Mouse (Mus musculus): ENCODE results near the gene 2210016F16Rik.
"Not testable (repeated sequence)": the region's sequence is repeated elsewhere in the genome, so short reads cannot be mapped to it uniquely, and the experiment has no call there.

The 2210016F16Rik gene

DNA sequence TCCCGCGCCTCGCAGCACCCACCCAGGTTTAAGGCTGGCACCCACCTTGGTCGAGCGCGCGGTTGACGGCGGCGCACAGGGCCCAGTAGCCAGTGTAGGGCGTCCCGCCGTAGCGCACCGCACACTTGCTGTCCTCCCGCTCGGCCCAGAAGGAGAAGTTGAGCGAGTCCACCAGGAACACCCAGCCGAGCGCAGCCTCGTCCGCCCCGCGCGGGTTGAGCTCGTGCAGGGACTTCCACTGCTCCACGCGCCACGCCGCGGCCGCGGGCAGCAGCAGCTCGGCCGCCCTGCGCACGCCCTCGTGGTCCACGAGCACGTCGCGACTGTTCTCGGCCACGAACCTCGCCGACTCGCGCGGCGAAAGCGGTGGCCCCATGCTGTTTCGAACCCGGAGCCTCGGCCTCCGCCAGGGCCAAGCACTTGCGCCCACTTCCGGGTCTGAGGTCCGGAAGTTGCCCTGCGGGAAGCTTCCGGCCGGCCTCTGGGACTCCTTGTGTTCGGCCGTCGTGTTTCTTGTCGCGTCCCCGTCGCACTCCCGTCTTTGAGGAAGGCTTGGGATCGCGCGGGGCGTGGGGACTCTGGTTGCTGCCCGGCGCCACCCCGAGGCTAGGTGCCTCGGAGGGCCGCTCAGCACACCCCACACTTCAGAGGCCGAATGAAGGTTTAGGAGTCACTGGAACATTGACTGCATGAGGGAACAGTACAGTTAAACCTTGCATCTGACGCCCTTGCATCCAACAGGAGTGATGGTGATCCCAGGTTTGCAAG lies at the start of gene 2210016F16Rik:
TSS of gene 2210016F16Rik (minus strand) at position 447 of the 768 bp plus-strand sequence.
- no peak for DNase-seq (ENCODE audit: extremely low read depth, insufficient read length, low spot score)

DNA sequence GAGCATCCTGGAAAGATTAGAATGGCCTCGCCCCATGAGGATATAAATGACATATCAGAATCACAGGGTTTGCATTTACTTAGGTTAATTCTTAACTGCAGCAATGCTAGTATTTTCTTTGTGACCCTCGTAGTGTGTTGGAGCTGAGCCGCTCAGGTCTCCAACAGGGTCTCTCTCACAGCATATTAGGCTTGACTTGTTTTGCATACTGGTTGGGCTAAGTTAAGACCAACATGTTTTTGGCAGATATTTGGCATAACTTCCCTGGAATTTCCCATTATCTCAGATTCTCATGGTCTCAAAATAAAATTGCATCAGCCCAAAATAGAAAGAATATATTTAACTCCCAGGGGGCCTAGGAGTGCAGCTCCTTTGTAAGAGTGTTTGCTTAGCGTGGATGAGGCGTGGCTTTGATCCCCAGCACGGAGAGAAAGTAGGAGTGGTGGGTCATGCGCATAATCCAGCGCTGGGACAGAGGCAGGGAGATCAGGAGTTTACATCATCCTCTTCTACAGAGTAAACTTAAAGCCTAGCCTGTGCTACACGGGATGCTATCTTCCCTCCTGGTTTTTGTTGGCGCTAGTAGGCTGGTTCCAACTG lies 38.1 kb upstream of the 2210016F16Rik start:
- no peak for DNase-seq (ENCODE audit: extremely low read depth, insufficient read length, low spot score)

DNA sequence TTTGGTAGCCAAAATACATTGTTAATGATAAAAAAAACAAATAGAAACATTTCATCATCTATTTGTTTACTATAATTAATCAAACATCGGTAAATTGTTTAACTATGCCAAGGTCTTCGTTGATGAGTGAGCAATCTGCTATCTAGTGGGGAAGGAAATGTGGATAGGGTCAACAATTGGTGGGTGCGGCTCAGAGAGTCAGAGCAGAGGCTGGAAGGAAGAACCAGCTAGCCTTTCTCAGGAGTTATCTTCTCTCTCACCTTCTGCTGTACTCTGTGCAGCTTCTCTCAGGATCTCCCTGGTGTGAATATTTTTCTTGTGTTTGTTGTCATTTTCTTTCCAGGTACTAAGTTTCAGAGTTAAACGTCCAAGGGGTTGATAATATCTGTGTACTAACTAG lies 37.2 kb upstream of the 2210016F16Rik start:
- no peak for DNase-seq (ENCODE audit: extremely low read depth, insufficient read length, low spot score)

DNA sequence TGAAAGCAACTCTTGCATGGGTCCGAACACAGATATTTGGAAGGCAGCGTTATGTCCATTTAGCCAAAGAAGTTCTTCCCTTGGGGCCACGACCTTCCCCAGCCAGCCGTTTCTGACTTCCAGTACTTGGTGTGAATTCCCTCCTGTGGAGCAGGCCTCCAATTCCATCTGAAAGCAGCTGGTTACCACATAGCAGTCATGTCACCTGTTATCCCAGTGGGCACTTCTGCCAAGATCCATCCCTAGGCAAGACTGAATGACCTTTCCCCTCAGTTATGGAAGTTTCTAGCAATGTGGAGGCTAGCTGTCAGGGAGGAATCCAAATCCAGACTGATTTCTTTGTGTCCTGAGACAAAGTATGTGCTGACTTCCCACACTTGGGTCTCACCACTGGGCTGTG lies 36.0 kb upstream of the 2210016F16Rik start:
- DNase-seq (ENCODE audit: extremely low read depth, insufficient read length, low spot score), result no peak

DNA sequence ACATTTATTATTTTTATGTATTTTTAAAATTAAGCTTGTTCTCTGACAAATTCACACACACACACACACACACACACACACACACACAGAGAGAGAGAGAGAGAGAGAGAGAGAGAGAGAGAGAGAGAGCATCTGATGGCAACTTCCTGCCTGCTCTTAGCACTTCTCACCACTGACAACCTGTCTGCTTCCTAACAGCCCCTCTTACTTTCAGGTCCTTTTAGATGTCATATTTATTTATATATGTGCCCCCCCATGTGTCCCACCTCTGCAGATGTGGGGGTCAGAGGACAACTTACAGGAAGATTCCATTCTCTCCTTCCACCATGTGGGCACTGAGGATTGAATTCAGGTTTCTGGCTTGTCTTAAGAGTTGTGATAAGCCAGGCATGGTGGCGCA lies 34.2 kb upstream of the 2210016F16Rik start:
- DNase-seq (ENCODE audit: extremely low read depth, insufficient read length, low spot score), result no peak

DNA sequence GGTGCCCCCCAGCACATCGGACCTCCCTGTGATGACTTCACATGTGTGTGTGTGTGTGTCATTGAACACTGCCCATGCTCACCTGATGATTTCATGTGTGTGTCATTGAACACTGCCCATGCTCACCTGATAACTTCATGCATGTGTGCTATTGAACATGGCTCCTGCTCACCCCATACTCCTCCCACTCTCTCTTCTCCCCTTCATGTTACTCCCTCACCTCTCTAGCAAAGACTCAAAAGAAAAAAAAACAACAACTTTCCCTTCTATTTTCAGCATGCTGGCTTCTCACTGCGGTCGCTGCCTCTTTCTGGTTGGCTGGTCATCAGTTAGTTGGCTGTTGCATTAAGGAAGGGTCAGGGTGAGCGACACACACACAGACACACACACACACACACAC lies 33.6 kb upstream of the 2210016F16Rik start:
- no peak for DNase-seq (ENCODE audit: extremely low read depth, insufficient read length, low spot score)

DNA sequence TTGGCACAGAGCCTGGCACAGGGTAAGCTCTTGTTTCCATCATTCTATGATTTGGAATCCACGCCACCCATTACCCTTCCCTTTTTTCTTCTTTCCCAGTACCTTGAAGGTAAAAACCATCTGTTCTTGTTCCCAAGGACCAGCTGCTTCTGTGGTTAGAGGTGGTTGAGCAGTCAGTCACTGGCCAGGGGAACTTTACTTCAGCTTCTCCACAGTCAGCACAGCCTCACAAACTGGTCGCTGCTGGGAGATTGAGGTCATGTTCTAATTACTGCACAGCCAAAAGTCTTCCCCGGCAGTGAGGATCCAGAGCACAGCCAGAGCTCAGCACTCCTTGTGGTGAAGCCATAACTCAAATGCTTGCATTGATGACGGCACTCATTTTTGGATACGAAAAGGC lies 30.8 kb upstream of the 2210016F16Rik start:
- DNase-seq (ENCODE audit: extremely low read depth, insufficient read length, low spot score), result no peak

DNA sequence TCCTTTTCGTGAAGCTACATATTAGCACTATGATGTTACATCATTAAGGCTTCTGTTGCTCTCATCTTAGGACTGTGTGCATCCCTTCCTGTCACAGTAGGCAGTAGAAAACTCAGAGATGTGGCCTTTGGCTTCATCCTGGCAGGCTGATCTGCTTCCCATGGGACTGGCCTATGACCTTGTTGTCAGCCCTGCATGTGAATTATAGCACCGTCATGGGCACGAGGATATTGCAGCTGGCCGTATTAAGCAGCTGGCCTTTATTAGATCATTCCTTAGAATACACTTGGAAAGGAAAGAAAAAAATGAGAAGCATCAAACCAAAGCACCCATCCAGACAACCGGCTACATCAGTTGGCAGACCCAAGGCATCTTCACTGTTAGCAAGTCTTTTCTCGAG lies 30.3 kb upstream of the 2210016F16Rik start:
- no peak for DNase-seq (ENCODE audit: extremely low read depth, insufficient read length, low spot score)

DNA sequence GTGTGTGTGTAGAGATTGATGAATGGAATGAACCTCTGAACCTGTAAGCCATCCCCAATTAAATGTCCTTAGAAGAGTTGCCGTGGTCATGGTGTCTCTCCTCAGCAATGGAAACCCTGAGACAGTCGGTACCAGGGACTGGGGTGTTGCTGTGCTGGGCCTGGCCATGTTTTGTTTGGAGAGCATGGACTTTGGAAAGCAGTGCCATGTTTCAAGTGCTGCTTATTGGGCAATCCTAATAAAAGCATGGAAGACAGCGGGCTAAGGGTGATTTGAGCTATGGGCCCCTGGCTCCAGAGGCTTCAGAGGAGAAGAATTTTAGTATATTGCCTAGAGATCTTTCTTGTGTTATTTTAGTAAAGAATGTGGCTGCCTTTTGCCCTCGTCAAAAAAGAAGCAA lies 26.0 kb upstream of the 2210016F16Rik start:
- DNase-seq (ENCODE audit: extremely low read depth, insufficient read length, low spot score), result no peak

DNA sequence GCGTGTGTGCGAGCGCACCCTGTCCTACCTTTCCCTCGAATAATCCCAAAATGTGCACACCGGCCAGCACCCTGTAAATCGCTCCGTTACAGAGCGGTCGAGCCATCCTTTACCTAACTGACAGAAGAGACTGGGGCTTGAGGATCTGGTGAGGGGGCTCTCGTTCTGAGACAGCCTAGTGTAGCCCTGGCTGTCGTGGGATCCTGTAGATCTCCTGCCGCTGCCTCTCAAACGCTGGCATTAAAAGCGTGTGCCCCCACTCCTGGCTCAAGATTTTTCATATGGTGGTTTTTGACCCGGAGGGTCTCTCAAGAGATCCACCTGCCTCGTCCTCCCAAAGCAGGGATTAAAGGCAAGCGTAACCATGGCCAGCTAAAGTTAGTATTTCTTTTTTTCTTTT lies 18.2 kb upstream of the 2210016F16Rik start, which contains the start of gene Hnrnpk:
TSS of gene Hnrnpk (minus strand) at position 101 of the 400 bp plus-strand sequence.
- DNase-seq (ENCODE audit: extremely low read depth, insufficient read length, low spot score), result not testable (repeated sequence)

DNA sequence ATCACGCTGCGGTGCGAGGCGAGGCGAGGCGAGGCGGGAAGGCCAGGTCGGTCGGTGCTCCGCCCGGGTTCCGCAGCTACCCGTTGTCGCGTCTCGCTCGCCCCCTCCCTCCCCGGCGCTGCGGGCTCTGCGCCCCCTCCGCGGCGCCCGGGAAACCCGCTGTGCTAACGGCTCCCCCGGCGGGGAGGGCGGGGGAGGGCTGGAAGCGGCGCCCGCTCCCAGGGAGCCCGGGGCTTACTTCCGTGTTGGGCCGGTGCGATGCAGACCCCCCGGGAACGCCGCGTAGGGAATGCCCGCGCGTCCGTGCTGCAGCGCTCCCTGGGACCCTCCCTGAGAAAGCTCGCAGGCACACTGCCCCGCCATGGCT lies 17.7 kb upstream of the 2210016F16Rik start:
- no peak for DNase-seq (ENCODE audit: extremely low read depth, insufficient read length, low spot score)

DNA sequence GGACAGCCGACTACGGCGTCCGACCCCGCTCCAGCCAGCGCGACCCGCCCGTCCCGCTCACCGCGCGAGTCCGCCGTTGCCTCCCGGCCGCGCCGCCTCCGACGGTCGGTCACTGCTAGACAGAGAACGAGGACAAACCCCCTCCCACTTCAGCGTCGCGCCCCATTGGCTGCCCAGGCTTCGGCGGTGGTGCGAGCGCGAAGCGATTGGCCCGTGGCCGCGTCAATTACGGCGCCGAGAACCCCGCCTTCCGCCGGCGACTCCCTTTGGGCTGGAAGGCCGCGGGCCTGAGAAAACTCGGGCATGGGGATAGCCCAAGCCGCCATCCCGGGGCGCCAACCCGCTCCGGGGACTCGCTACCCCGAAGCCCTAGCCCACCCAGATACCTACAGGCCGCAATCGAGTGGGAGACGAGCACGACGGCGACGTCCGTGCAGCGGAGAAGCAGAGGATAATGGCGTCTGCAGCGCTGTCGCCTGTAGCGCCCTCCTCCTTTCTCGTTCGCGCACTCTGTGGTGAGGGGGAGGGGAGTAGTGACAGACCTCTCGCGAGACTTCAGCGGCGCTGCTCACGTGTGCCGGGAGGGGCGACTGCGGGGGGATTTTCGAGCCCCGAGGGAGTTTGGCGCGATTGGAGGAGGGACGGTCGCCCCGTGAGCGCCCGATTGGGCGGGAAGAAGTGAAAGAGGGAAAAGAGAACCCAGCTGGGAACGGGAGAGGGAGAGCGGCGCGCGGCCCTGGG lies 17.1 kb upstream of the 2210016F16Rik start, which contains the start of gene Rmi1:
TSS of gene Rmi1 (plus strand) at position 246 of the 741 bp plus-strand sequence.
- peak; percentile 95 for DNase-seq (ENCODE audit: extremely low read depth, insufficient read length, low spot score)

DNA sequence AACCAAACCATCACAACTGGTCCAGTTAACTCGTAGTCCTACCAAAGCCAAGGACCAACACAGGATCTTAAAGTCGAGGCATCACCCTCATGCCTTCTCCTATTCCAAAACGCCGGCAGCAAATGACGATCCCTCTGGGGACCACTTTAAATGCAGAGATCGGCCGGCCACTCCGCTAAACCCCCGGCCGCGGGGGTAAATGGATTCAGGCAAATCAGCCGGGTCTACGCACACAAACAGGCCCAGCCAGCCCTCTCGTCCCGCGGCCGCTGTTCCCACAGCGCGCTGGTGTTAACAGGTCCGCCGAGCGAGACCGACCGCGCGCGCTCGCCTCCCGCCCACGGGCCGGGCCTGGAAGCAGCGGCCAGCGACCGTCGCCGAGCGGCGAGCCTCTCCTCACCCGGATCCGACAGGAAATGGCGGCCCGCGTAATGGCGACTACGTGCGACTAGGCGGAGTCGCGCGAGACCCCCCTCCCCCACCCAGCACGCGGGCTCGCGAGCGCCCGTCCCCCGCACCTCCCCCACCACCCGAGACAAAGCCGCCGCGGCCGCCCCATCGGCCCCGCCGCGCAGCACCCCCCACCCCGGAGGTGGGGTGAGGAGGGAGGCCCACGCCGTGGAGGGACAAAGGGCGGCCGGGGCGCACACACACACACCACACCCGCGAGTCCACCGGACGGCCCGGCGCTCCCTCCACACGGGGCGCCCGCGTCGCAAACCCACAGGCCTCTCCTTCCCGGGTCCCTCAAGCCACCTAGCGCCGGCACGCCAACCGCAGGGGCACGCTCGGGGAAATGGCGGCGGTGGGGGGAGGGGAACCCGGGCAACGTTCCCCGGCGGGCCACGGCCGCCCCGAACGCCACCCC lies 16.3 kb upstream of the 2210016F16Rik start:
- peak; percentile 73 for DNase-seq (ENCODE audit: extremely low read depth, insufficient read length, low spot score)

DNA sequence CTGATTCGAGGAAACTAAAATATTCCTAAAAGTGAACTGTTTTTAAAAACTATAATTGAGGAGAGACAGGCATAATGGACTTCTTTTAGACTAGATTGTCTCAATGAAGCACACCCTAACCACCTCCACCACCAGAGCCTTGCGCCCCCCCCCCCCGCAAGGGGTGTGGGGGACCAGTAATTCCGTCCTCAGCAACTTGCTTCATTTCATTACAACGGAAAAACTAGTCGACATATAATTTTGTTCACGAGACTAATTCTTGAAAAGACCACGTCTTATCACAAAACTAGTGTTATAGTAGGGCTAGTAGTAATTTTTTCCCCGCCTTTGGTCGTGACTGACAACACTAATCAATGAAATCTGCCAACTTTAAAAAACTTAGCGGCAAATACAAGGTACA lies 15.6 kb upstream of the 2210016F16Rik start:
- peak; percentile 34 for DNase-seq (ENCODE audit: extremely low read depth, insufficient read length, low spot score)

DNA sequence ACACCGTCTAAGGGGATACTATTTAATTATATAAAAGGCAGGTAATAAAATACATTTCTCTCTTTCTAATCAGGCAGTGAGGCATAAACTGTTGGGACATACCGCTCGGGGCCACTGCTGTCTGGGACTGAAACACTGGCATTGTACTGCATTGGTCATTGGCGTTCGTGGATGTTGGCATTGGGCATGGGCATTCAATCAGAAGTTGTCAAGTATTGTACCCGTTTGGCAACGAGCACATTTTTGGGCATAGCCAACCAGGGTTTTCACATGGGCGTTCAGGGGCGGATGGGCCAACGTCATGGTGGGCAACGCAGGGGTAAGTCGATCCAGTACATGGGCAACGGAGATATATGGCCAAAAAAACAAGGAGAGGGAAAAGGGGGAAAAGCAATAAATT lies 12.6 kb upstream of the 2210016F16Rik start:
- no peak for DNase-seq (ENCODE audit: extremely low read depth, insufficient read length, low spot score)

DNA sequence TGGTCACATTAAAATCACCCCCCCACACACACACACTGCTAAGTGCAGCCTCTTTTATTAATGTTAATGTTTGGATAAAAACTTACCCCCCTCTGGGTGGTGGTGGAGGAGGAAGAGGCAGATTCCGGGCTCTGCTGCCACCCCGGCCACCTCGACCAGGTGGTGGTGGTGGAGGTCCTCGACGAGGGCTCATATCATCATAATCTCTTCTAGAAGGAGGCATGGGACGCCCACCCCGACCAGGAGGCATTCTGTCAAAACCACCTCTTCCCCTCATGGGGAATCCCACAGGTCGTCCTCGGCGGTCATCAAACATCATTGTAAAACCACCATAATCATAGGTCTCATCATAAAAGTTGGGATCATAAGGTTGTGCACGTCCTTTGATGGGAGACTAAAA lies 9.4 kb upstream of the 2210016F16Rik start:
- DNase-seq (ENCODE audit: extremely low read depth, insufficient read length, low spot score), result not testable (repeated sequence)

DNA sequence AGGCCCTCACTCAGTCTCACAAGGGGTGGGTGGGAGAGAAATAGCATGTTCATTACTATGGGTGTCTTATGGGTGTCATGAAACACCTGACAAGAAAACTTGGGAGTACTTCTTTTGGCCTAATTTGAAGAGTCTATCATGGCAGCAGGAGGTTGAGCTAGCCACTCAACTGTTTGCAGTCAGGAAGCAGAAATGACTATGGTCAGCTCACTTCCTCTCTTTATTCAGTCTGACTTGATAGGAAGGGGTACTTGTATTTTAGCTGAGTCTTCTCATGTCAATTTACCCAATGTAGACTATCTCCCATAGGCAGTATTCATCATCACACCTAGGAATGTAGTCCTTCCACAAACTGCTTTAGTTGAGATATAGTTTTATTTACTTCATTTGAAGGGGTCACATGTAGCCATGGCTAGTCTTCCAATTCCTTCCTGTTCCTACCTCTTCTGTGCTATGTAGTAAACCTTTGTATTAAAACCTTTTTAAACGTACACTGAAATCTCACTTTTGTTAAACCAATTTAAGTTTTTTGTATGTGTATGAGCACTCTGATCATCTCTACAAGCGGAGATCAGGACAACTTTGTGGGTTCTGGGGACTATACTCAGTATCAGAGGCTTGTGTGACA lies 4.4 kb upstream of the 2210016F16Rik start:
- no peak for DNase-seq (ENCODE audit: extremely low read depth, insufficient read length, low spot score)

DNA sequence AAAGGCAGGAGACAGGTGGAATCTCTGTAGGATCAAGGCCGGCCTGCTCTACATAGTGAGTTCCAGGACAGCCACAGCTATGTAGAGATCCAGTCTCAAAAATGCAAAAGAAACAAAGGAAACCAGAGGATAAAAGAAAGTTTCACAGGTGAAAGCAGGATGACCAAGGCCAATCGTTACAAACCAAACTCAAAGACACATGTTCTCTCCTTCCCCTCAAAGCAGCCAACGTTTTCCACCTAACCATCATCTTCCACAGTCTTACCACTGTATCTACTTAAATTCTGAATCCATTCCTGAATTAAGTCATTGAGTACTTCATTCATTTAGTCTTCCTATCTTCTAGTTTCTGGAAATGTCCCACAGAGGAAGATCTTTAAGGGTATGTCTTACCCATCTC lies 3.4 kb upstream of the 2210016F16Rik start:
- no peak for DNase-seq (ENCODE audit: extremely low read depth, insufficient read length, low spot score)

DNA sequence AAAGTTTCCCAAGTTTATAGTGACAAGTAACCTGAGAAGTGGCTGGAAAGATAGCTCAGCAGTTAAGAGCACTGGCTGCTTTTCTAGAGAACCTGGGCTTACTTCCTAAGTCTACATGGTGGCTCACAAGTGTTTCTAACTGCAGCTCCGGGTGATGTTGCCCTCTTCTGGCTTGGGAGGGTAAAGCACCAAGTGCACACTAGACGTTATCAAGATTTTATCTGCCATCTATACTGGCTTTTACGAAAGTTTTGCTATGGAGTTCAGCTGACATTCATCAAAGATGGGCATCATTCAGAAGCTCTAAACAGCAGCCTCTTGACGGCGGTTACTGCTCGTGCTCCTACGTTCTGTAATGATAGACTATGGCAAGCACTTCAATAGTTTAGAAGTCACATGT lies 2.9 kb upstream of the 2210016F16Rik start:
- DNase-seq (ENCODE audit: extremely low read depth, insufficient read length, low spot score), result no peak

DNA sequence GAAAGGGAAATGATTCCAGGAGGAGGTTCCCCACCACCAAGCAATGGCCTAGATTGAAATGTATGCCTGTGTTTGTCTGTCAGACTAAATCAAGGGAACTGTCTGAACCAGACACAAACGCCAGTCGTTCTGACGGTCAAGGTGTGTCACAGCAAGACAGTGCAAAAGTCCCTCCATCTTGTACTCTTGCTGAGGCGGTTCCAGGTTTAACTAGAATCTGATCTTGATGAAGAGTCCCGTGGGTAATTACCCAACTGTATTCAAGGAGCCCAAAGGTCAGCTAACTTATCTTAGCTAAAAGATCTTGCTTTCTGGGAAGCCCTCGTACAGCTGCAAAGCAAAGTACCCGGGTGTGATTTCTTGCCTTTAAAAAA lies 509 bp upstream of the 2210016F16Rik start:
- DNase-seq (ENCODE audit: extremely low read depth, insufficient read length, low spot score), result no peak

Data from 3134 (cell line).